15 mouse cellular contexts compared by ENCODE assay signal in the genomic region with DNA sequence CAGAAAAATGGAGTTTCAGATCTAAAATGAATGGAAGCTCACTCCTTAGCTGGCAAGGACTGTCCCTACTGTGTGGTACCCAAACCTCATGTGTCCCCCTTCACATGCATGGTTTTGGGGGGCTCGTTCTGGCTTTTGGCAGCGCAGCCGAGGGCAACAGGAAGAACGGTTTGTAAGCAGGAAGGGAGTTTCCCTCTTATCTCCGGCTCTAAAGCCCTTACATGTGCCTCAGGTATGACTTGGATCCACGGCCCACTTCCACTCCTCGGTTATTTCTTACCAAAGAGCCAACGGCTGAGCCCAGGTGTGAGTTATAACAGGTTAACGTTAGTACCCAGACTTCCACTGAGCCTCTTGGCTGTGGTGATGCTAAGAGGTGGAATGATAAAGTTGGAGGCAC.
"Had no signal": no experiment of that assay in that cellular context is flagged by ENCODE, and none has a peak within 500 bp of the region (broad histone marks: within the 10 kb centered on the region; RNA-seq: fewer than 3 reads in every experiment).

No protein-coding gene starts in this region.

- ATAC-seq: liver, embryonic 12.5 days had no signal

- H3K27me3 ChIP-seq: limb, embryonic 15.5 days; neural tube, embryonic 12.5 days; stomach, embryonic 15.5 days had no signal

- H3K4me3 ChIP-seq: limb, embryonic 15.5 days; liver, embryonic 12.5 days; myocyte; neural tube, embryonic 12.5 days; stomach, embryonic 15.5 days had no signal

- H3K9ac ChIP-seq: limb, embryonic 15.5 days; liver, embryonic 12.5 days; lung, embryonic 14.5 days; neural tube, embryonic 12.5 days; stomach, embryonic 15.5 days had no signal

- H3K9me3 ChIP-seq: limb, embryonic 15.5 days; liver, embryonic 12.5 days; neural tube, embryonic 12.5 days; stomach, embryonic 15.5 days had no signal

- H3K4me2 ChIP-seq: limb, embryonic 15.5 days; liver, embryonic 12.5 days; neural tube, embryonic 12.5 days had no signal

- DNase-seq: kidney, adult 8-10 months; kidney, postnatal 25 days; lung, embryonic 14.5 days; lung, postnatal 10 days; lung, postnatal 4 days; retina, postnatal 1 day; right cerebral cortex, postnatal 4 days; spleen, adult 18-20 months; thymus, adult 2 months; thymus, postnatal 25 days had no signal

- H3K27ac ChIP-seq: limb, embryonic 15.5 days; liver, embryonic 12.5 days; neural tube, embryonic 12.5 days; stomach, embryonic 15.5 days had no signal
